Mouse (Mus musculus) heart, adult 10 weeks (tissue): Measurements from ENCODE around the gene Nrn1. TPM values are rescaled to one million over a fixed set of nuclear protein-coding genes. Genes with fewer than 3 reads are reported as not detected.

Experiments used
- polyA plus RNA-seq: library from polyadenylated mRNA; stranded (reverse); fragments of 350-450 nt; fragmentation: Illumina TruSeq; extraction: RNeasy Lipid Tissue Mini Kit (QIAGEN cat#74804); gene quantifications from one replicate; pipeline ENCODE4 v1.2.3, GENCODE M21; 2014; ENCODE audit warnings: low read depth, low replicate concordance

Gene Nrn1
- 17.9 TPM for polyA plus RNA-seq

DNA sequence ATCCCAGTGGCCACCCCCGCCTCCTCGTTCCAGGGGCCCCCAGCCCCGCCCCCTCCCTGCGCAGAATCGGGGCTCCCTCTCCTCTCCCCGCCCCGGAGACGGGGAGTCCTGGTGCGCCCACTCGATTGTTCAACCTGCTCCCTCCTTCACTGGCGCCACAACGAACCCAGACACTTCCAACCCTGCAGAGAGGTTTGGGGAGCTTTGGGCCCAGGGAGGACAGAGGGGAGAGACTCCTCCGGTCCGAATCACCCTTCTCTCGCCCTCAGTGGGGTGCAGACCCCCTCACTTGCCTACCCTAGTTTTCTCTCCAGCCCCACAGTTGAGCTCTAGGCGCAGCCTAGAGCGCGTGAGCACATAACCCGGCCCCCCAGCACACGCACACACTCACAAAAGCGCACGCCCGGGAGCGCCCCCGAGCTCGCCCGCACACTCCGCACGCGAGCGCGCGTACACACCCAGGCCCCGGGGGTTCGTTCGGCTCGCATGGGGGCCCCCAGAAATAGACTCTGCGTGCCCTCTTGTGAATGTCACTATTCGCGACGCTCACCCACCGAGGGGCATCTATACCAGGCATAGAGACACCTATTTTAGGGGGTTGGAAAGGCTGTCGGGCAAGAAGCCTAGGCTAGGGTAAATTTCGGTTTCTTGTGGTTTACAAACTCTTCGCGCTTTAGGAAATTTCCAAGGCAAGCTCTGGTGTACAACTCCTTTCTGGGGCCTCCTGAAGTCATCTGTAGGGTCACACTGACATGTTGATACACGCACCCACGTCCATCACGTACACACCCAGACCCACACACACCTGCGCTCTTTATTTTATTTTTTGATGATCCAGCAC lies at the start of gene Nrn1:
Nrn1 (minus strand) TSS at position 401 of the 841 bp plus-strand sequence.

